Mouse (Mus musculus): ENCODE measurements around the gene Neb. TPM values are rescaled to one million over a fixed set of nuclear protein-coding genes. Genes with fewer than 3 reads are reported as not detected.
"Not testable (repeated sequence)": the region's sequence is repeated elsewhere in the genome, so short reads cannot be mapped to it uniquely, and the experiment has no call there.

The Neb gene
- polyA plus RNA-seq, 1 experiment from 2014 or later: 9.2 TPM

DNA sequence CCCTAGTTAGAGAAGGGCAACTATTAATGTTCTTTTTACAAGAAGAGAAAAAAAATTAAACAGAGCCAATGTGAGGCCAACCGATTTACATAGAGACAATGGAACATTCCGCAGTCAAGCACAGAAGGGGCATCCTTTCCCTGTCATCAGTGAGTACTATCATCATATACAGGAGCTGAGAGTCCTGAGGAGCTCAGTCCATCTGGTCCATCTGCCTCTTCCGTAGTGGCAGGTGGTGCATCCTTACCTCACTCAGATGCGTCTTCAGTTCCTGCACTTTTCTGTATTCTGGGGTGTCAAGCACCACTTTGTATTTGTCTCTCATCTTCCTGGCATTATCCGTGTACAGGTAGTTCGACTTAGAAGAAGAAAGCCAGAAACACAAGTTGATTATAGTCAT is 184.6 kb downstream of the Neb start:
- Histone ChIP-seq H3K9ac (no peak overlapping the region), H3K36me3 (replicated peaks) (no peaks in the 10 kb centered on the region), H3K9me3 (replicated peaks) (no peaks in the 10 kb centered on the region), H3K4me3 (replicated peaks) (no peak overlapping the region), H3K4me2 (no peak overlapping the region), H3K27ac (replicated peaks) (no peak overlapping the region), H3K4me1 (replicated peaks) (no peaks in the 10 kb centered on the region), H3K27me3 (no peaks in the 10 kb centered on the region)
- 73% methylated on average over 6 of the region's 6 CpGs for WGBS (ENCODE audit: insufficient replicate concordance)
- ATAC-seq (ENCODE audit: insufficient read depth): no peak

DNA sequence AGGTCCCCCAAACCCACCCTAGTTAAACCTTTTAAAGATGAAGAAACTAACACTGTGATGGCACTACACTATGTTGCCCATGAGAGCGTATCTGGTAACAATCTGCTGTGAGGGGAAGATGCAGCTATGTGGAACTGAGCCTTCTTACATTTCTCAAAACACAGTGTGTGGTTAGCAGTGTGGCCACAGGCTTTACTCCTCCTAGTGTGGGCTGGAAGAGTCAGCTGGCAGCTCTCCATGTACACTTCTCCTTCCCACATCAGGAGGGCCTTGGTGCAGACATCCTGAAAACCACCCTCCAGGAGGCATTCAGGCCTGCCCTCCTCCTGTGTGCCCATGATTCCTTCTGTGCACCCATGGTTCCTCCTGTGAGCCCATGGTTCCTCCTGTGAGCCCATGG is 198.6 kb downstream of the Neb start:
- ATAC-seq (ENCODE audit: insufficient read depth): no peak
- Histone ChIP-seq H3K27me3 (no peaks in the 10 kb centered on the region), H3K4me3 (replicated peaks) (no peak overlapping the region), H3K9me3 (replicated peaks) (no peaks in the 10 kb centered on the region), H3K9ac (no peak overlapping the region), H3K27ac (replicated peaks) (no peak overlapping the region), H3K4me2 (no peak overlapping the region), H3K4me1 (replicated peaks) (no peaks in the 10 kb centered on the region), H3K36me3 (replicated peaks) (no peaks in the 10 kb centered on the region)
- 58% methylated on average over 1 of the region's 1 CpGs for WGBS (ENCODE audit: insufficient replicate concordance)

DNA sequence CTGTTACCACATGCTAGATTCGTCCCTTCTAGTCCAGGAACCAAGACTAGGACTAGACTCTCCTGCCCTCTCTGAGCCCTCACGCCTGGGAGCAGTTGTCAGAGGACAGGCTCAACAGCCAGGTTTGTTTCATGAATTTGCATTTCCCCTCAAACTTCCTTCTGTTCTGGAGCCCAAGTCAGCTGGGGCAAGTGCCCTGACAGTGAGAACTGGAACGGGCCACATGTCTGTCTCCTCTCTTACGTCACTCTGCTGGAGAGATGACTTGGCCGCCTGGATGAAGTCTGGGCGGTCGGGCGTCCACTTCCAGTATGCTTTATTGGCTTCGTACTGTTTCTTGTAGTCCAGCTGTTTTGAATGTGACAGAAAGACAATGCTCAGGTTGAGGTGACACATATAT is 200.5 kb downstream of the Neb start:
- H3K4me3 ChIP-seq (replicated peaks): no peak overlapping the region
- 64% methylated on average over 9 of the region's 9 CpGs for WGBS (ENCODE audit: insufficient replicate concordance)
- H3K27ac ChIP-seq (replicated peaks): no peak overlapping the region
- H3K4me1 ChIP-seq (replicated peaks): no peaks in the 10 kb centered on the region
- H3K36me3 ChIP-seq (replicated peaks): no peaks in the 10 kb centered on the region
- H3K9ac ChIP-seq: no peak overlapping the region
- no peak for ATAC-seq (ENCODE audit: insufficient read depth)
- no peaks in the 10 kb centered on the region for H3K27me3 ChIP-seq
- H3K9me3 ChIP-seq (replicated peaks): no peaks in the 10 kb centered on the region
- H3K4me2 ChIP-seq: no peak overlapping the region

DNA sequence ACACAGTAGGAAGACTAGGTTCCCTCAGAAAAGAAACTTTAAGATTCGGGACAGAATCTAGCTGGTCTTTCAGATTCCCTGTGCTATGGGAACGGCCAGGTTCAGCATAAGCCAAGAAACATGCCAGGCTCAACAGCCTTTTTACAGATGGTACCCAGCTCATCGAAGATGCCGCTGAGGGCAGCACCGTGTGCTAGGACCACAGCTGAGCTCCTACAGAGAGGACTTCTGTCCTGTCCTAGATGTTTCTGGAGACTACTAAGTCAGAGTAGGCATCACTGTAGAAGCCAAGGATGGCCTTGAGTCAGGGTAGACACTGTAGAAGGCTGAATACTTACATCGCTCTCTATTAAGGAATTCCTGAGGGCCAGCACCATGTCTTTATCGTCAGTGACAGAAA is 201.1 kb downstream of the Neb start:
- Histone ChIP-seq H3K27ac (replicated peaks) (no peak overlapping the region), H3K36me3 (replicated peaks) (no peaks in the 10 kb centered on the region), H3K9ac (no peak overlapping the region), H3K4me3 (replicated peaks) (no peak overlapping the region), H3K27me3 (no peaks in the 10 kb centered on the region), H3K4me2 (no peak overlapping the region), H3K4me1 (replicated peaks) (no peaks in the 10 kb centered on the region), H3K9me3 (replicated peaks) (no peaks in the 10 kb centered on the region)
- no peak for ATAC-seq (ENCODE audit: insufficient read depth)
- whole genome bisulfite sequencing (ENCODE audit: insufficient replicate concordance): 77% methylated on average over 7 of the region's 7 CpGs

GRCm38 (mm10) chr2:52176537-52176936 is 201.7 kb downstream of the Neb start:
- no peak overlapping the region for H3K4me3 ChIP-seq (replicated peaks)
- no peaks in the 10 kb centered on the region for H3K9me3 ChIP-seq (replicated peaks)
- no peaks in the 10 kb centered on the region for H3K27me3 ChIP-seq
- WGBS (ENCODE audit: insufficient replicate concordance): 34% methylated on average over 8 of the region's 8 CpGs
- H3K27ac ChIP-seq (replicated peaks): no peak overlapping the region
- ATAC-seq (ENCODE audit: insufficient read depth): no peak
- H3K9ac ChIP-seq: no peak overlapping the region
- no peaks in the 10 kb centered on the region for H3K4me1 ChIP-seq (replicated peaks)
- H3K36me3 ChIP-seq (replicated peaks): no peaks in the 10 kb centered on the region
- H3K4me2 ChIP-seq: no peak overlapping the region

GRCm38 (mm10) chr2:52174951-52175350 is 203.3 kb downstream of the Neb start:
- H3K9ac ChIP-seq: no peak overlapping the region
- H3K9me3 ChIP-seq (replicated peaks): no peaks in the 10 kb centered on the region
- H3K27ac ChIP-seq (replicated peaks): no peak overlapping the region
- no peaks in the 10 kb centered on the region for H3K27me3 ChIP-seq
- H3K4me1 ChIP-seq (replicated peaks): no peaks in the 10 kb centered on the region
- no peak for ATAC-seq (ENCODE audit: insufficient read depth)
- no peaks in the 10 kb centered on the region for H3K36me3 ChIP-seq (replicated peaks)
- 69% methylated on average over 4 of the region's 4 CpGs for WGBS (ENCODE audit: insufficient replicate concordance)
- no peak overlapping the region for H3K4me2 ChIP-seq
- no peak overlapping the region for H3K4me3 ChIP-seq (replicated peaks)

DNA sequence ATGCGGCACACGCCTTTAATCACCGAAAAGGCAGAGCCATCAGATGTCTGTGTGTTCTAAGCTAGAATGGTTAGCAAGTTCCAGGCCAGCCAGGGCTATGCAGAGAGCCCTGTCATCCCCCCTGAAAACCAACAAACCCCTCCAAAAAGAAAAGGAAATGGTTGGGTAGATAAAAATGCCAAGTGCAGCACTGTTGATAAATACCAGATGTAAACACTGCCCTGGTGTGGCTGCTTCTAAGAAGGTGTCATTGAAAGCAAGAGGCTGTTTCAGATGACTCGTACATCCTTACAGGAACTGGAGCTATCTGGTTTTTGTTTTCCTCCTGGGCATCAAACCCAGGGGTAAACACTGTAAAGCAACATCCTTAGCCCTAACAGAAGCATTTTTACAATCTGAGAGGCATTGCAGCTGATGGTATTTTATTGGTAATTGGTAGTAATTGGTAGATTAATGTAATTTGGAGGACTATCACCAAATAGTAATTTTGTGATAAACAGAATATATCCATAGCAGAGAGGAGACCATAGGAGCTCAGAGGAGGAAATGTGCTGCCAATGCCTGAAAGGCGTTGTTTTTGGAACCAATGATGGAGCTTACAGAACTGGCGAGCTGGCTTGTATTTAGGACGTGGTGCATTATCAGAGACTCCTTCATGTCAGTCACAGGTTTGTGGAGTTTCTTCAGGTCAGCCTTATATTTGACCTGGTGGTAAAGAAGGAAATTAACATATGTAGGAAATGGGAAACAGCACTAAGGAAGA is 208.8 kb downstream of the Neb start:
- Histone ChIP-seq H3K36me3 (replicated peaks) (no peaks in the 10 kb centered on the region), H3K4me2 (no peak overlapping the region), H3K9ac (no peak overlapping the region), H3K4me3 (replicated peaks) (no peak overlapping the region), H3K27me3 (no peaks in the 10 kb centered on the region), H3K27ac (replicated peaks) (no peak overlapping the region), H3K9me3 (replicated peaks) (no peaks in the 10 kb centered on the region), H3K4me1 (replicated peaks) (no peaks in the 10 kb centered on the region)
- WGBS (ENCODE audit: insufficient replicate concordance): 52% methylated on average over 7 of the region's 7 CpGs
- ATAC-seq (ENCODE audit: insufficient read depth): no peak

- Histone ChIP-seq H3K36me3 (replicated peaks) (no peaks in the 10 kb centered on the region), H3K4me2 (no peak overlapping the region), H3K4me3 (replicated peaks) (no peak overlapping the region), H3K9me3 (replicated peaks) (no peaks in the 10 kb centered on the region), H3K9ac (no peak overlapping the region), H3K4me1 (replicated peaks) (no peaks in the 10 kb centered on the region), H3K27me3 (no peaks in the 10 kb centered on the region), H3K27ac (replicated peaks) (no peak overlapping the region)
- ATAC-seq (ENCODE audit: insufficient read depth): no peak
- 60% methylated on average over 3 of the region's 3 CpGs for WGBS (ENCODE audit: insufficient replicate concordance)
Measured at GRCm38 (mm10) chr2:52153064-52153463, 225.2 kb downstream of the Neb start.

DNA sequence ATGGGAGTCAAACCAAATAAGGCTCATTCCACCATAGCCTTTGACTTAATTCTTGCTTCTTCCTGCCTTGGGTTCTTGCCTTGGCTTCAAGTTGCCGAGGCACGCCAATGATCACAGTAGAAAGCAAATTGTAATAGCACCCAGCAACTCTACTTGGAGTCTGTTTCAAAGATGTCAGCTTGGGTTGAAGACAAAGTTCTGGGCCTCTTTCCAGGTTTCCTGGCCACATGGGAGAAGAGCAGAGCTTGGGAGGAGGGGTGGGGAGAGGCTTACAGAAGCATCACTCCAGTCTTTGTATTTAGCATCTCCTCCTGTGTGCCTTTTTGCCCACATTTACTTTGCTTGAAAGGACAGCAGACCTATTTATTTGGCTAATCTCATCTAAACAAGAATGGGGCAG is 244.9 kb downstream of the Neb start:
- no peaks in the 10 kb centered on the region for H3K27me3 ChIP-seq
- no peak overlapping the region for H3K4me3 ChIP-seq (replicated peaks)
- H3K4me1 ChIP-seq (replicated peaks): no peaks in the 10 kb centered on the region
- ATAC-seq (ENCODE audit: insufficient read depth): no peak
- H3K27ac ChIP-seq (replicated peaks): no peak overlapping the region
- no peak overlapping the region for H3K9ac ChIP-seq
- H3K4me2 ChIP-seq: no peak overlapping the region
- H3K9me3 ChIP-seq (replicated peaks): no peaks in the 10 kb centered on the region
- 82% methylated on average over 2 of the region's 2 CpGs for WGBS (ENCODE audit: insufficient replicate concordance)
- peaks cover 18% of the 10 kb centered on the region for H3K36me3 ChIP-seq (replicated peaks)

DNA sequence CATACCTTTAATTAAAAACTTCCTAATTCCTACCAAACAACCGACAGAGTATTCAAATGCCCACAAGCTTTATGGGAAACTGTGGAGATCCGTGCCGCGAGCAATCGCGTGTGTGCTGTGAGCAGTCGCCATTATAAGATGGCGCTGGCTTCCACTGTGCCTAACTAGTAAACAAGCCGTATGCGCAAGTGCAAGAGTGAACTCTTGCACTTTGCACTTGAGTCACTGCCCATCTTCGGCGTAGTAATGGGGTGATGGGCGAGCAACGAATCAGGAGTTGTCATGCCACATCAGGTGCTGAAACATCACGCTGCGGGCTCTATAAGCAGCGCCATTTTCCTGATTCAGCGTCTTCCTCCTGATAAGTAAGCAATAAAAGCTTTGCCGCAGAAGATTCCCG is 246.9 kb downstream of the Neb start:
- not testable (repeated sequence) for H3K4me1 ChIP-seq (replicated peaks); H3K27me3 ChIP-seq; H3K9me3 ChIP-seq (replicated peaks); H3K4me3 ChIP-seq (replicated peaks); ATAC-seq (ENCODE audit: insufficient read depth); H3K9ac ChIP-seq; H3K4me2 ChIP-seq; H3K27ac ChIP-seq (replicated peaks)
- H3K36me3 ChIP-seq (replicated peaks): peaks cover 21% of the 10 kb centered on the region
- WGBS (ENCODE audit: insufficient replicate concordance): 90% methylated on average over 20 of the region's 20 CpGs

DNA sequence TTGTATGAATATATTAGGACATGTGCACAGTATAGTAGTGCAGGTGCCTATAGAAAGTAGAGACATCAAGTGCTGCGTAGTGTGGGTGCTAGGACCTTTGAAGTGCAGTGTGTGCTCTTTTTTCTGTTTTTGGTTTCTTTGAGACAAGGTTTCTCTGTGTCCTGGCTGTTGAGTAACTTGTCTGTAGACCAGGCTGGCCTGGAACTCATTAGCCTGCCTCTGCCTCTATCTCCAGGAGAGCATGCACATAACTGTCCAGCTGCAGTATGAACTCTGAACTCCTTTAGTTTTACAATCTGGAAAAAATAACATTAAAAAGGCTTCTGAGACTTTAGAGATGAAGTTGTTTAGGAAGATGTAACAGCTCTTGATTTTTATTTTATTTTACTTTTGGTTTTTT is 264.2 kb downstream of the Neb start:
- Histone ChIP-seq H3K4me2 (no peak overlapping the region), H3K36me3 (replicated peaks) (peaks cover 91% of the 10 kb centered on the region), H3K9me3 (replicated peaks) (no peaks in the 10 kb centered on the region), H3K4me1 (replicated peaks) (no peaks in the 10 kb centered on the region), H3K9ac (no peak overlapping the region), H3K27me3 (no peaks in the 10 kb centered on the region), H3K4me3 (replicated peaks) (no peak overlapping the region), H3K27ac (replicated peaks) (no peak overlapping the region)
- 82% methylated on average over 1 of the region's 1 CpGs for WGBS (ENCODE audit: insufficient replicate concordance)
- no peak for ATAC-seq (ENCODE audit: insufficient read depth)

Measured in liver, embryonic 15.5 days (tissue).